Mouse (Mus musculus) brain, embryonic 14.5 days (tissue): ENCODE results near the gene Usp22.
A peak's percentile ranks its signal among the peaks of the same experiment; 100 is the strongest.

ENCODE experiments used
- CTCF ChIP-seq: fragments of 200-500 bp; IDR thresholded peaks from 2 replicates; pipeline ENCODE4 v1.5.1; 2012; ENCODE audit warnings: inconsistent platforms, mild to moderate bottlenecking, moderate library complexity, borderline replicate concordance; ENCODE audit not compliant: insufficient read depth, insufficient read length; ENCODE audit errors: extremely low read depth
- POLR2A ChIP-seq: fragments of 200-500 bp; IDR thresholded peaks from 2 replicates; pipeline ENCODE4 v1.6.1; 2012; ENCODE audit warnings: mild to moderate bottlenecking, inconsistent platforms, borderline replicate concordance; ENCODE audit not compliant: poor library complexity, insufficient read depth, insufficient read length, severe bottlenecking; ENCODE audit errors: extremely low read depth

DNA sequence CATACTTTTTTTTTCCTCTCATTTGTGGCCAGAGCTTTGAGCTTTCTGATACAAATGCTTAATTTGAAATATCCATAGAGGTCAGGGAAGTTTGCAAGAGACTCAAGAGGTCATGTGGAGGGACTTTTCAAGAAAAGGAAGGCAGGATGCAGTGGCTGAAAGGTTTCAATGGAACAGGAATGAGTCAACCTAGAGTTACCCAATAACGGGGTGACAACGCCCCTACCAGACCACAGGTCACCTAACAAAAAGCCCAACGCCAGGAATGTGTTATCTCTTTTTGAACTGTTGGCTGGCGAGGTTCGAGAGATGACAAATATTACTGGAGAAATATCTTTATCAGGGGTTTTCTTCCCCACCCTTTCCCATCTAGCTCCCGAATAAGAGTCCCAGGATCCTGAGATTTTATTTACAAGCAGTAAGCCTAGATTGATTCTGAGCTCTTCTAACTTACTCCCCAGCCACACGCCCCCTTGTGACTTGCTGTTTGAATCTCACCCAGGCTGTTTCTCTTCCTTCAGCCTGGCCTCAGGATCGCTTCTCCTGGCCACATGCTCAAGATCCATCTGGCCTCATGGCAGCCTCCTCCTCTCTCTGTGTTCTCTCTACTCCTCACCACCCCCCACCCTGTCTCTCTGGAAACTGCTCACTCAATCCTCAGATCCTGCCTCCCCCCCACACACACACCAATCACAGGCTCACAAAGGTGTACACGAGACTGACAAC is 45.5 kb upstream of the Usp22 start:
- TF ChIP-seq CTCF: peak; percentile 16; the same call in 1 of the 2 replicates
- no peak for TF ChIP-seq POLR2A
